Mouse (Mus musculus) left cerebral cortex, adult 9 months (tissue): Measurements from ENCODE around the gene Kat6b.

Experiments
- DNase-seq, 2 experiments: peaks; one replicate each; pipeline ENCODE4 v3.0.0; 2022; ENCODE audit warnings: low spot score in 2 of 2

Gene Kat6b

GRCm38 (mm10) chr14:21592985-21593750 lies 111.9 kb downstream of the Kat6b start:
- DNase-seq = no peak

DNA sequence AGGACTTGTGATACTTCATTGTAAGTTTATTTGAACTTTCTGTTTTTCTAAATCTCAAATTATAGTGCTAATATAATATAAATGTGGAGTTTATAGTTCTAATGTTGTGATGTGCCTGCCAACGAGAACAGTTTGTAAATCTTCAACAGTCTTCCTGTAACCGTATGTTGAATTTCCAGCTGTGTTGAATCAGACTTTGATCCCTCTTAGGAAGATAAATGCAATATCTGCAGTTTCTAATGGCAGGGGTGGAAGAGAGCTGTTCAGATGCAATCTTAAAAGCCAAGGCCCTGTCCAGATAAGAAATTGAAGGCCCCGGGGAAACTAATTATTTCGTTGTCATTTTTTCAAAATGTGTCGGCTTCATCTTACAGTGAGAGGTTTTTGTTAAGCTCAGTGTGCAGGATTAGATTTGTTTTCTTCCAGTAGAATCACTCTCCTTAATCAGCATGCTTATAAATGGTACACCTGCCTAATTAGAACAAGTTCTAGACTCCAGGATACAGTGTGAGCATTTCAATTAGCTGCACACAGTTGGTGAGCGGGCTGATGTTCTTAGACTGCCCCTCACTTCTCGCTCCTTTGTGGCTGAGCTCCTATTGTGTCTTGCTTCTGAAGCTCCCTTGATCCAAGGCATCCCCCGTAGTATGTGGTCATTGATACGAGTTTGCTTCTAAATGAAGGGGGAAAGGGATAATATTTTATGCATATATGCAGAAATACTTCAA lies 118.4 kb downstream of the Kat6b start:
- no peak for DNase-seq

- DNase-seq = no peak
Observed at GRCm38 (mm10) chr14:21600174-21600566, 118.9 kb downstream of the Kat6b start.

DNA sequence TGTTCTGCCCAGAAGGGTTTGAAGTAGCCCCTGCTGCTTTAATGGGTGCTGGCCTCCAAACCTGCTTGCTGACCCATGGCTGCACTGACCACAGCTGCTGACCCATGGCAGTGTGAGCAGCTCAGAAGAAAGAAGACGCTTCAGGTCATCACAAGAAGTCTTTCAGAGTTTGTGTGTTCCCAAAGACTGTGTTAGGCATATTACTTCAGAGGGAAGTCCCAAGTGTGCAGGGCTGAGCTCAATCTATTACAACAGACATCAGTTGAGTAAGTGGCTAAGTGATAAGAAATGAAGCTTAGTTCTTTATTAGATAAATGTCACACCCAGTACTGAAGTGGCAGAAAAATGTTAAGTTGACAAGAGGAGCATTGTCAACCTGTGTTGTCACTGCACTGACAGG lies 119.4 kb downstream of the Kat6b start:
- no peak for DNase-seq

- no peak for DNase-seq
Observed at GRCm38 (mm10) chr14:21602166-21602565, 120.9 kb downstream of the Kat6b start.

DNA sequence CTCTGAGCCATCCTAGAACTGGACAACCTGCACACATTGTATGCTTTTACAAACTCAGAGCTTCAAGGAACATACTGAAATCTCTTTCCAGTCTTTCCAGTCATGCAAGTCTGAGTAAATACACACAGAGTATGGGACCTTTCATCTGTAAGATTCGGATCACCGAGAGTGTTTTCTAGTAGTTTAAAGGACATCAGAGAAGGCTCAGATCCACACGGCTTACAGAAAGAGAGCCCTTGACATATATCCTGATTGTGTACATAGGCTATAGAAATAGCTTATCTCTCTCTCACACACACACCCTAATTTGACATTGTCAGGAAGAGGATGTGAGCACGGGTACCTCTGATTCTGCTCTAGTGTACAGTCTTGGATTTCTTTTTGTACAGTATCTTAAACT lies 121.7 kb downstream of the Kat6b start:
- no peak for DNase-seq

GRCm38 (mm10) chr14:21607686-21608085 lies 126.5 kb downstream of the Kat6b start:
- no peak for DNase-seq

- DNase-seq = no peak
Observed at GRCm38 (mm10) chr14:21608886-21609285, 127.7 kb downstream of the Kat6b start.

GRCm38 (mm10) chr14:21610224-21610623 lies 129.0 kb downstream of the Kat6b start:
- peak in 1 of 2 experiments; percentile 65 for DNase-seq

- DNase-seq = no peak
Observed at GRCm38 (mm10) chr14:21613031-21613430, 131.8 kb downstream of the Kat6b start.

GRCm38 (mm10) chr14:21614103-21614502 lies 132.9 kb downstream of the Kat6b start:
- DNase-seq = no peak

DNA sequence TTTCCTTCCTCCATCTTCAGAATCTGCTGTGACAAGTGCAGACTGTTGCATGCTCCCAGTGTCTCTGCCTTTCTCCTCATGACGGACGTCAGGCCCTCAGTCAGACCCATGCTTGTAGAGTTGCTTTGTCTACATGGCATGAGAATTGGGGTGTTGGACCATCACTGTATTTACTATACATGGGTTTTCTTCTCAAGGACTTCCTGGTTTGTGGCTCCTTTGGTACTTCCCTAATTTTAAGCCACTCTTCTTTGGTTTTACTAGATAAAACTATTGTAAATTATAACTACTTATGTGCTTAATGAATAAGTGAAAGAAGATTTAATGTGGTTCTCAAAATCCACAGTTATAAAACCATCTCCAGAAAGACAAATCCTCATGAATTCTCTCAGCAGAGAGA lies 134.6 kb downstream of the Kat6b start:
- no peak for DNase-seq

GRCm38 (mm10) chr14:21617221-21617980 lies 136.2 kb downstream of the Kat6b start:
- no peak for DNase-seq

- no peak for DNase-seq
Observed at GRCm38 (mm10) chr14:21619951-21620350, 138.7 kb downstream of the Kat6b start.

GRCm38 (mm10) chr14:21625946-21626345 lies 144.7 kb downstream of the Kat6b start:
- no peak for DNase-seq

DNA sequence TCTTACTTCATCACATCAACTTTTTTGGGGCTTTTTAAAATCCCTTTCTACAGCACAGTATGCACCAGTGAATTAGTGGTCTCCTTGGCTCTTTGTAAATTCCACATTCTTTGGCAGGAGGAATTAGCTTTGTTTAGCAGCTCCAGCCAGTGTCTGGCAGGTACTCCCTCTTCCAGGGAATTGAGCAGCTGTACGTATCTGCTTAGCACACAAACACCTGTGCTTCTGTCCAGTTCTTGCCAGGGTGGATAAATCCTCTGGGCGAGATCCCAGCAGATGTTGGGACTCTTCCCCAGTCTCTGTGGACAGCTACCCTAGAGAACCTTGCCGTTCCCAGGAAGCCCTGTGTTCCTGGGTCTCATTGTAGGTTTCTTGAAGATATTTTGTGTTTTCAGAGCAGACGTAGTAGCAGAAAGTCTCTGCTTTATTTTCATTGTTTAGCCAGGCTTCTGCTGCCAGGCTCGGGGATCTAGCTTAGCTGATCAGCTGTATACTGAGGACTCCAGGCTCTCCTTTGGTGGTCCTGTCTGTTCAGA lies 150.5 kb downstream of the Kat6b start:
- no peak for DNase-seq

DNA sequence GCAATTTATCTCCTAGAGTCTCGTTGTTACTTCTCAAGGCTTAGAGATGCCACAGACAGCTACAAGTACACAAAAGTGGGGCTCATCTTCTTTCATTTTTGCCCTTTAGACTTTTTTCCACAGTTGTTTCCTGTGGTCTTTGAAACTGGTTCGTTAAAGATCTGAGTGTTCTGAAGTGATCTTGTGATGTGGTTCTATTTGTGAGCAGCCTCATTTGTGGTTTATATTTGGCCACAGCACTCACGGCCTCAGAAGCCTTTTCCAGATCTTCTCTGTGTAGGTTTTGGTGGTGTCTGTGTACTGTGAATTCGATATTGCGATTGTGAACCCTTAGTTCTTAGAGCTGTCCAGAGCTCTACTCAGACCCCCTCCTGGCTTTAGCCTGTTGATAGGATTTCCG lies 155.3 kb downstream of the Kat6b start:
- DNase-seq = no peak

- DNase-seq = peak in 1 of 2 experiments; percentile 52
Observed at GRCm38 (mm10) chr14:21640806-21641435, 159.7 kb downstream of the Kat6b start.

DNA sequence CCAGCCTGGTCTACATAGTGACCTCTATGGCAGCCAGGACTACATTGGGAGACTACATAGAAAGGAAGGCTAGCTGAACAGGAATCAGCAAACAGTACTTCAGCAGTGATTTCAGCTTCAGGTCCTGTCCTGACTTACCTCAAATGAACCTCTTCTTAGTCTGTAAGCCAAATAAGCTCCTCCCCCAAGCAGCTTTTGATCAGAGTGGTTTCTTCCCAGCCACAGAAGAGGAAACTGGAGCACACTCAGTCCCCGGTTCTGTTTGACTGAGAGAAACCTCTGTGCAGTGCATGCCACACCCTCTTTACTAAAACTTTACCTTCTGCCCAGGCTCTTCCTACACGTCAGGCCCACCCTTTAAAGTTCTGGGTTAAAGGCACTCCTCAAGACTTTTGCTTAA lies 172.6 kb downstream of the Kat6b start:
- DNase-seq = no peak

DNA sequence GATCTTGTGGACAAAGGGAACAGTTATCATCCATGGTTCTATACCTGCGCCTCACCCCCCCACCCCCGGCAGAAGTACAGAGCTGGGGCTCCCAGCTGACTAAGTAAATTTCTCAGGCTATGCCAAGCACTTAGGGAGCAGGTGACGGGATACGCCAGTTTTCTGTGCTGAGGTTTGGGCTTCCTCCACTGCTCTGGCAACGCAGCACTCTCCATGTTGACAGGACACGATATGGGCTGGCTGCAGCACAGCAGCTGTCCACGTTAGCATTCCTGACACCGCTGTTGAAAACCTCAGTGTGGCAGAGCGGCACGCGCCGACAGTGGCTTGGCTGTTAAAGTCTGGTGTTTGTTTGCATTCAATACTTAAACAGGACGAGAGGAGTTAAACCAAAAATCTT lies 177.9 kb downstream of the Kat6b start:
- no peak for DNase-seq

GRCm38 (mm10) chr14:21659652-21660051 lies 178.4 kb downstream of the Kat6b start:
- DNase-seq = peak in 1 of 2 experiments; percentile 74
